Mouse (Mus musculus) liver, embryonic 14.5 days (tissue): Measurements from ENCODE around the gene Ctsd.

Experiments used
- CTCF ChIP-seq: IDR thresholded peaks from 2 replicates; pipeline ENCODE4 v1.5.1; 2016; ENCODE audit warnings: antibody characterized with exemption, low read depth, control low read depth
- EP300 ChIP-seq: IDR thresholded peaks from 2 replicates; pipeline ENCODE4 v1.6.1; 2016; ENCODE audit warnings: antibody characterized with exemption, low read depth

DNA sequence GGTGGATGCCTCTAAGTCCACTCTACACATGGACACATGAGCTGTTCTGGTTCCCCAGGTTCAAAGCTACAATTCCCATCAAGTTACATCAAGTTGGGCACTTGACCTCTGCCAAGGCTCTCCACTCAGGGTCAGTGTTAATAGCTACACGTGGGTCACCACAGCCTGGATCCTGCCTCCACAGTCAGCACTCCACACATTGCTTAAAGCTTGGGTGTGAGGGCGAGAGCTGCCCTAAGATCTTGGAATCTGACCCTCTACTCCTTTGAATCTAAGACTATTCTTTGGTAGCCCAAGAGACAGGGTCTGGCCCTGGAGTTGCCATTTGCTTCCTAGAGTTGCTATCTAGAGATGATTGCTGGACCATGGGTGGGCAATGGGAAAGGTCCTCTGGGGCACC, 902 bp upstream of the Ctsd start:
- TF ChIP-seq CTCF (no peak), EP300 (no peak)
